Mouse (Mus musculus): ENCODE data around the gene 1110008P14Rik.

The 1110008P14Rik gene

GRCm38 (mm10) chr2:32408429-32409424, 27.0 kb upstream of the 1110008P14Rik start:
- DNase-seq (ENCODE audit: low read depth, low spot score): no peak

GRCm38 (mm10) chr2:32407144-32407824, 25.5 kb upstream of the 1110008P14Rik start:
- DNase-seq (ENCODE audit: low read depth, low spot score): no peak

GRCm38 (mm10) chr2:32404663-32405062, 22.9 kb upstream of the 1110008P14Rik start:
- peak; percentile 97 for DNase-seq (ENCODE audit: low read depth, low spot score)

- no peak for DNase-seq (ENCODE audit: low read depth, low spot score)
Observed at GRCm38 (mm10) chr2:32396695-32397094, 15.0 kb upstream of the 1110008P14Rik start.

- DNase-seq (ENCODE audit: low read depth, low spot score): peak; percentile 97
Observed at GRCm38 (mm10) chr2:32395946-32396621, 14.3 kb upstream of the 1110008P14Rik start.

- DNase-seq (ENCODE audit: low read depth, low spot score): peak; percentile 96
Observed at GRCm38 (mm10) chr2:32395484-32395945, 13.8 kb upstream of the 1110008P14Rik start, which contains the start of gene Ptges2. Ptges2 (plus strand) TSS chr2:32395896.

- peak; percentile 40 for DNase-seq (ENCODE audit: low read depth, low spot score)
Observed at GRCm38 (mm10) chr2:32394973-32395372, 13.2 kb upstream of the 1110008P14Rik start.

- DNase-seq (ENCODE audit: low read depth, low spot score): no peak
Observed at GRCm38 (mm10) chr2:32392063-32392462, 10.3 kb upstream of the 1110008P14Rik start.

- peak; percentile 83 for DNase-seq (ENCODE audit: low read depth, low spot score)
Observed at GRCm38 (mm10) chr2:32390871-32391270, 9.1 kb upstream of the 1110008P14Rik start.

GRCm38 (mm10) chr2:32389157-32389556, 7.4 kb upstream of the 1110008P14Rik start:
- no peak for DNase-seq (ENCODE audit: low read depth, low spot score)

- DNase-seq (ENCODE audit: low read depth, low spot score): no peak
Observed at GRCm38 (mm10) chr2:32387706-32388490, 6.2 kb upstream of the 1110008P14Rik start, which contains the start of gene Lcn2. Lcn2 (minus strand) TSS chr2:32388252.

- no peak for DNase-seq (ENCODE audit: low read depth, low spot score)
Observed at GRCm38 (mm10) chr2:32382689-32383088, 951 bp upstream of the 1110008P14Rik start.

GRCm38 (mm10) chr2:32381141-32381774, 480 bp downstream of the 1110008P14Rik start:
- DNase-seq (ENCODE audit: low read depth, low spot score): no peak

- DNase-seq (ENCODE audit: low read depth, low spot score): no peak
Observed at GRCm38 (mm10) chr2:32380001-32380500, 1.7 kb downstream of the 1110008P14Rik start.

GRCm38 (mm10) chr2:32376963-32377362, 4.8 kb downstream of the 1110008P14Rik start:
- no peak for DNase-seq (ENCODE audit: low read depth, low spot score)

- DNase-seq (ENCODE audit: low read depth, low spot score): no peak
Observed at GRCm38 (mm10) chr2:32375317-32375940, 6.3 kb downstream of the 1110008P14Rik start.

GRCm38 (mm10) chr2:32374191-32374590, 7.5 kb downstream of the 1110008P14Rik start:
- DNase-seq (ENCODE audit: low read depth, low spot score): no peak

GRCm38 (mm10) chr2:32367315-32367714, 14.4 kb downstream of the 1110008P14Rik start:
- DNase-seq (ENCODE audit: low read depth, low spot score): no peak

GRCm38 (mm10) chr2:32364121-32364520, 17.6 kb downstream of the 1110008P14Rik start:
- DNase-seq (ENCODE audit: low read depth, low spot score): no peak

Measured in ZHBTc4 (cell line).